Mouse (Mus musculus) lung, adult 2 months (tissue): Measurements from ENCODE around the gene Ptbp1.

Experiments
- CTCF ChIP-seq: fragments of 200-500 bp; IDR thresholded peaks from 2 replicates; pipeline ENCODE4 v1.5.1; 2011; ENCODE audit warnings: mild to moderate bottlenecking, low read length, control low read depth; ENCODE audit not compliant: insufficient read depth
- POLR2A ChIP-seq: fragments of 200-500 bp; IDR thresholded peaks from 2 replicates; pipeline ENCODE4 v1.6.1; 2011; ENCODE audit warnings: low read depth, mild to moderate bottlenecking, control low read depth, low read length, borderline replicate concordance; ENCODE audit errors: extremely low read depth

DNA sequence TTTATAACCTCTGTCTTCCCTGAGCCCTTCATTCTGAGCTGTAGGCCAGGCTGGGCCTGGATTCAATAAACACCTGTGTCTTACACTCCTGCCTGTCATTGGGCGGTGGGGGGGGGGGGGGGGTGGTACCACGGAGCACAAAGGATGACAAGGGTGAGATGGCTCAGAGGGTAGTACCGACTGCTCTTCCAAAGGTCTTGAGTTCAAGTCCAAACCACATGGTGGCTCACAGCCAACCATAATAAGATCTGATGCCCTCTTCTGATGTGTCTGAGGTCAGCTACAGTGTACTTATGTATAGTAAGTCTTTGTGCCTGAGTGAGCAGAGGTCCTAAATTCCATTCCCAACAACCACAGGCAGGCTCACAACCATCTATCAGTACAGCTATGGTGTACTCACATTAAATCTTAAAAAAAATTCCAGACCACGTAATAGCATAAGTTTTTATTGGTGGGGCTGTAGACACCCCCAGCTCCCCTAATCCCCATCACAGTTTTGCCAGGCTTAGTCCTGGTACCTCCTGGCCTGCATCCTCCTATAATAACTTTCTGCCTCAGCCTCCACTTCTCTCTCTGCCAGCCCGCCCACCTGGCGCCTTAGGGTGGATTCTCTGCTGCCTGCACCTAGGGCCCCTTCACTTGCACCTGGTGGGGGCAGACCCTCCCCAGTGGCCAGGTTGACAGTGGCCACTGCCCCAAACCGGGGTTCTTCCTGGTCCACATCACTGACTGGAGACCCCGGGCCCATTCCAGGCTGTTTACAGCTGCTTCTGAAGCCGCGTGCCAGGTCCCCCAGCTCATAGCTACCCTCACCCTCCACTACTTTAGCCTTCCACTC, 10.3 kb downstream of the Ptbp1 start:
- no peak for TF ChIP-seq CTCF
- TF ChIP-seq POLR2A, result no peak
